Mouse (Mus musculus) liver, embryonic 16.5 days (tissue): ENCODE data around the gene Hic2. TPM values are rescaled to one million over a fixed set of nuclear protein-coding genes. Genes with fewer than 3 reads are reported as not detected.

Source experiments
- ATAC-seq: fragments of 200-750 bp; cut with Nextera tagmentation; 2 replicates; pipeline ENCODE4 v1.8.0; 2017; ENCODE audit warnings: low read depth, mild to moderate bottlenecking, moderate number of reproducible peaks, moderate library complexity
- H3K27ac ChIP-seq: fragments of 300-500 bp; sonication (generic); 2 replicates; pipeline ENCODE4 v1.5.1; 2014; ENCODE audit warnings: mild to moderate bottlenecking, low read length
- H3K27me3 ChIP-seq: fragments of 300-500 bp; sonication (generic); 2 replicates; pipeline ENCODE4 v1.6.1; 2014; ENCODE audit warnings: low read depth, low read length, mixed read lengths; ENCODE audit not compliant: control insufficient read depth, insufficient read depth
- H3K36me3 ChIP-seq: fragments of 300-500 bp; sonication (generic); 2 replicates; pipeline ENCODE4 v1.6.1; 2014; ENCODE audit warnings: mild to moderate bottlenecking; ENCODE audit not compliant: control insufficient read depth, insufficient read depth
- H3K4me1 ChIP-seq: fragments of 300-500 bp; sonication (generic); 2 replicates; pipeline ENCODE4 v1.6.1; 2014; ENCODE audit warnings: low read depth, low read length, mixed read lengths; ENCODE audit not compliant: control insufficient read depth
- H3K4me2 ChIP-seq: fragments of 300-500 bp; sonication (generic); 2 replicates; pipeline ENCODE4 v1.6.1; 2014; ENCODE audit warnings: low read depth, low read length, mixed read lengths
- H3K4me3 ChIP-seq: fragments of 300-500 bp; sonication (generic); 2 replicates; pipeline ENCODE4 v1.5.1; 2014; ENCODE audit warnings: low read depth, mild to moderate bottlenecking, low read length
- H3K9ac ChIP-seq: fragments of 300-500 bp; sonication (generic); 2 replicates; pipeline ENCODE4 v1.6.1; 2014; ENCODE audit warnings: low read depth, low read length
- H3K9me3 ChIP-seq: fragments of 300-500 bp; sonication (generic); replicated peaks from 2 replicates; pipeline ENCODE4 v1.6.1; 2016; ENCODE audit warnings: low read length; ENCODE audit not compliant: control insufficient read depth
- WGBS: fragments of 180-500 bp; shearing (Covaris S2); extraction: QIAGEN DNeasy Blood & Tissue Kit; methylation state at CpG from one replicate; pipeline ENCODE4 v1.1.7; 2014; ENCODE audit not compliant: insufficient replicate concordance; 5-methylcytosine and 5-hydroxymethylcytosine counted together
- polyA plus RNA-seq: library from polyadenylated mRNA; unstranded; fragments of >200 nt; fragmentation: Nextera tagmentation; extraction: Ambion mirVana; gene quantifications from 2 replicates; pipeline ENCODE4 v1.2.1, GENCODE M21; 2015

The Hic2 gene
- polyA plus RNA-seq: 3.0 and 3.4 TPM in 2 replicates

- H3K4me1 ChIP-seq: peaks cover 40% of the 10 kb centered on the region
- WGBS: 4% methylated on average over 53 of the region's 59 CpGs
- peaks cover 3% of the 10 kb centered on the region for H3K9me3 ChIP-seq
- H3K4me2 ChIP-seq: peak within 1 kb of the TSS; percentile 96
- peak within 1 kb of the TSS; percentile 82 for H3K4me3 ChIP-seq
- peak within 1 kb of the TSS; percentile 84 for H3K9ac ChIP-seq
- H3K27me3 ChIP-seq: no peaks in the 10 kb centered on the region
- peak; percentile 92 for ATAC-seq
- H3K27ac ChIP-seq: peak within 1 kb of the TSS; percentile 74
- no peaks in the 10 kb centered on the region for H3K36me3 ChIP-seq
Measured at GRCm38 (mm10) chr16:17232794-17233701, at the start of gene Hic2. Hic2 (plus strand) TSS chr16:17233572.

DNA sequence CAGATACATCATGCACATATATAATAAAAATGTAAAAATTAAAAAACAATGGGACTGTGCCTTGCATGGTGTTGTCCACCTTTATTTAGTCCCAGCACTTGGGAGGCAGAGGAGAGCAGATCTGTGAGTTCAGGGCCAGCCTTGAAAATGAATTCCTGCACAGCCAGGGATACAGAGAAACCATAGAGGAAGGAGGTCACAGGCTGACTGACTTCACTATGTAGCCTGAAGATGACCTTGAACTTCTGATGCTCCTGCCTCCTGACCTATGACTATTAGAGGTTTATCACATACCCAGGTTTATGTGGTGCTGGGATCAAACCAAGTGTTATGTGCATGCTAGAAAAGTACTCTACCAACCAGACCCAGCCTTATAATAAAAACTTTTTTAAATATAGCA, 47.9 kb upstream of the Hic2 start:
- H3K9ac ChIP-seq: no peak overlapping the region
- no peak for ATAC-seq
- H3K36me3 ChIP-seq: no peaks in the 10 kb centered on the region
- no peak overlapping the region for H3K4me2 ChIP-seq
- H3K9me3 ChIP-seq: no peaks in the 10 kb centered on the region
- H3K4me1 ChIP-seq: peaks cover 5% of the 10 kb centered on the region
- no peak overlapping the region for H3K27ac ChIP-seq
- no peak overlapping the region for H3K4me3 ChIP-seq
- H3K27me3 ChIP-seq: no peaks in the 10 kb centered on the region

DNA sequence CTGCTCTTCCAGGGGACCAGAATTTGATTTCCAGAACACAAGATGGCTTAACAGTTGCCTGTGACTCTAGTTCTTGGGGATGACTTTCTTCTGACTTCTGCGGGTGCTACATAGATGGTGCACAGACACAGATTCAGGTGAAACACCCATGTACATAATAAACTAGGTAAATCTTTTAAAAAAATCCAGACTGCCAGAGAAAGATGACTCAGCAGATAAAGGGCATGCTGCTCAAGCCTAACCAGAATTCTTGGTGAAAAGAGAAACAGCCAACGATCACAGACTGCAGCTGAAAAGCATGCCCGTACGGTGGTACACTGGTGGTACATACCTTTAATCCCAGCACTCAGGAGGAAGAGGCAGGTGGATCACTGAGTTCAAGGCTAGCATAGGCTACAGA, 39.5 kb upstream of the Hic2 start:
- Histone ChIP-seq H3K36me3 (no peaks in the 10 kb centered on the region; the same call in 1 of the 2 replicates), H3K9me3 (no peaks in the 10 kb centered on the region), H3K9ac (no peak overlapping the region), H3K4me2 (no peak overlapping the region), H3K27ac (no peak overlapping the region), H3K4me3 (no peak overlapping the region), H3K4me1 (peaks cover 2% of the 10 kb centered on the region; the same call in 1 of the 2 replicates), H3K27me3 (no peaks in the 10 kb centered on the region)
- WGBS: 82% methylated on average over 4 of the region's 4 CpGs
- ATAC-seq: no peak

DNA sequence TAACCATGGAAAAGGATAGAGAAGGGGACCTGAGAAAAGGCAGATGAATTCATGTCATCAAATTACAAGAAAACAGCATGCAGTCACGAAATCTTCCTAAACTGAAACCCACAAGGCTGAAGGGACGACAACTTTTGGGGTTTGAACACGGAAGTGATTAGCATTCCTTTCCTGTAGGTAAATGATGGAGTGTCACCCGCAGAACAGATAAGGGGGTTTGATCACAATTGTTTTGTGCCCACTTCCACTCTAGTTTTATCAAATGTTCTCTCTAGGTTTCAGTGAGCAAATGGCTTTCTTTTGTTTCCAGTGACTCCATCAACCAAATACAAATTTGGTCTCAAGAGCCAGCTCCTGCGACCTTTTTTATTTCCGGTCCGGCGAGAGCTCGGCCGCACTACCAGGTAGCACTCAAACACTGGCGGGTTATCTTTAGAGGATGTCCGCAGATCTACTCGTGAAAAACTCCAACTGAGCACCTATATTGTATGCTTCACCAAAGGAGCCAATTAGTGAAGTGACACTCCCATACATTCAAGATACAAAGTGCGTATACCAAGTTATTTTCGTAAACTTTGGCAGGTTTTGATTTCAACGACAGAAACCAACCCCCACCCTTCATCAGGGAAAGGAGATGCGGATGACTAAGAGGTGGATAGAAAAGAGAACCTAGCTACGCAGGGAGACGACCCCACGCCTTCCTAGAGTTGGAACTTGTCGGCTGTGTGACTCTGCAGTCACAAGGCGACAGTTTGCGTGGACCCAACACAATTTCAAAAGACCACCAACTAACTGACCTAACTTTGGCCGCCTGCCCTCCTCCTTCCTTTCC, 33.0 kb upstream of the Hic2 start:
- H3K27me3 ChIP-seq: no peaks in the 10 kb centered on the region
- no peaks in the 10 kb centered on the region for H3K9me3 ChIP-seq
- WGBS: under 1% methylated on average over 24 of the region's 24 CpGs
- peak overlapping the region; percentile 99 for H3K4me3 ChIP-seq
- peak overlapping the region; percentile 81 for H3K27ac ChIP-seq
- H3K4me2 ChIP-seq: peak overlapping the region; percentile 83
- H3K4me1 ChIP-seq: peaks cover 20% of the 10 kb centered on the region
- peak; percentile 11; the same call in 1 of the 2 replicates for ATAC-seq
- peak overlapping the region; percentile 100 for H3K9ac ChIP-seq
- no peaks in the 10 kb centered on the region for H3K36me3 ChIP-seq

DNA sequence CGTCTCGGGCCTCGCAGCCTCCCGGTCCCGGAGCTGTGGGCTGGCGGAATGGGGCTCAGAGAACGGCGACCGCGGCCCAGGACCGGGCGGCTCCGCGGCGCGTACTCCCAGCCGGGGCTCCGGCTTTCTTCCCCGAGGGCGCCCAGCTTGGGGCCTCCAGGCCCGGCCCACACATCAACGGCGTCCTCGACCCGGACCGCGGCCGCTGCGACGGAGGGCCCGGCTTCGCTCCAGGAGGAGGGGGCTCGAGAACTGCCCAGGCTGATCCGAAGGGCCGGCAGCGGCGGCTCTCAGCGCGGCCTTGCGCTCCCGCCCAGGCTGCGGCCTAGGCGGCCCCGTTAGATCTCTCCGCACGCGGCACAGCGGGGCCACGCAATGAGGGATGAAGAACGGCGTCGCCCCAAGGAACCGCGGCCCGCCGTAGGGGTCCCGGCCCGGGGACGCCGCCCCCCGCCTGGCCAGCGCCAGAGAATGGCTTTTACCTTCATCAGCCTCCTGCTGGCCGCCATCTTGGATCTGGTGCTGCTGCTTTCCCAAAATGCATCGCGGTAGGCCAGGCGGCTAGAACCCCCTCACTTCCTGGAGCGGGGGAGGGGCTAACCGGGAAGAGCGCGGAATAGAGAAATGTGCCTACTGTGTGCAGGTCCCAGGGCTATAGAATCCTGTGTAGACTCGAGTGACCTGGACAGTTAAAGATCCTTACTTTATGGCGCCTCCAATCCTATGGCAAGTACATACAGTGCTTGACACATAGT, 32.2 kb upstream of the Hic2 start:
- H3K4me1 ChIP-seq: peaks cover 20% of the 10 kb centered on the region
- WGBS: under 1% methylated on average over 71 of the region's 72 CpGs

DNA sequence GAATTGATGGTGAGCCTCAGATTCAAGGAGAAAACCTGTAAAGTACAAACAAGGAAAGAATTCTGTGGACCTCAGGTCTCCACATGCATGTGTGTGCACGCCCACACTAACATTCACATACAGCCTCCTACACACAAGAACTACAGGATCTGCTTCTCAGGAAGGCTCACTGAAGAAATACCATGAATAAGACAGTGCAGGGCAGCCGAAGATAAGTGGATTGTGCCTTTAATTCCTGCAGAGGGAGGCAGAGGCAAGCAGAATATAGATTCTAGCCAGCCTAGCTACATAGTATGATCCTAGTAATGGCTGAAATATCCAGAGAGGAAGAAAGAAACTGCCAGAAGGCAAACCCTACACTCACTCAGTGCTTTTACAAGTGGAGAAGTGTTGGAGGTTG, 31.4 kb upstream of the Hic2 start:
- H3K4me1 ChIP-seq: peaks cover 20% of the 10 kb centered on the region
- no peak overlapping the region for H3K4me3 ChIP-seq
- no peaks in the 10 kb centered on the region for H3K36me3 ChIP-seq
- no peak overlapping the region for H3K9ac ChIP-seq
- H3K4me2 ChIP-seq: no peak overlapping the region
- 44% methylated on average over 2 of the region's 2 CpGs for WGBS
- no peak overlapping the region for H3K27ac ChIP-seq
- ATAC-seq: no peak
- no peaks in the 10 kb centered on the region for H3K9me3 ChIP-seq
- peaks cover 5% of the 10 kb centered on the region for H3K27me3 ChIP-seq

More for the DNA sequence above, 32.2 kb upstream of the Hic2 start:
- Histone ChIP-seq H3K36me3 (no peaks in the 10 kb centered on the region), H3K27me3 (no peaks in the 10 kb centered on the region), H3K4me2 (peak overlapping the region; percentile 83), H3K9me3 (no peaks in the 10 kb centered on the region), H3K27ac (peak overlapping the region; percentile 81), H3K9ac (peak overlapping the region; percentile 100), H3K4me3 (peak overlapping the region; percentile 99)
- ATAC-seq: peak; percentile 86

- H3K4me1 ChIP-seq: peaks cover 20% of the 10 kb centered on the region
- peak within 1 kb of the TSS; percentile 99 for H3K4me3 ChIP-seq
- ATAC-seq: no peak
- peak within 1 kb of the TSS; percentile 81 for H3K27ac ChIP-seq
- H3K4me2 ChIP-seq: peak within 1 kb of the TSS; percentile 83
- peaks cover 5% of the 10 kb centered on the region for H3K27me3 ChIP-seq
- peak within 1 kb of the TSS; percentile 100 for H3K9ac ChIP-seq
- H3K36me3 ChIP-seq: no peaks in the 10 kb centered on the region
- H3K9me3 ChIP-seq: no peaks in the 10 kb centered on the region
- 65% methylated on average over 1 of the region's 1 CpGs for WGBS
Measured at GRCm38 (mm10) chr16:17202549-17202948, 30.8 kb upstream of the Hic2 start, which contains the start of gene Ube2l3. Ube2l3 (minus strand) TSS chr16:17202649.

DNA sequence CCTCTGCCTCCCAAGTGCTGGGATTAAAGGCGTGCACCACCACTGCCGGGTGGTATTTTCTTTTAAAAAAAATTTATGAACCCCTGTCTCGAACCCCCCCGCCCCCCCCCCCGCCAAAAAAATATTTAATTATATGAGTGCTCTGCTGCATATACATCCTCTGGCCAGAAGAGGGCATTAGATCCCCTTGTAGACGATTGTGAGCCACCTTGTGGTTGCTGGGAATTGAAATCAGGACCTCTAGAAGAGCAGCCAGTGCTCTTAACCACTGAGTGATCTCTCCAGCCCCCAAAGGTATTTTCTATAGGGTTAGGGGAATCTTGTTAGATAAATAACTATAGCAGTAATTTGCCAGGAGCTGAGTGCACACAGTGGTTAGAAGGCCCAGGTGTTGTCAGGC, 28.4 kb upstream of the Hic2 start:
- peaks cover 25% of the 10 kb centered on the region for H3K4me1 ChIP-seq
- no peaks in the 10 kb centered on the region for H3K9me3 ChIP-seq
- 0% methylated on average over 6 of the region's 6 CpGs for WGBS
- no peak overlapping the region for H3K4me3 ChIP-seq
- no peak overlapping the region for H3K4me2 ChIP-seq
- peaks cover 23% of the 10 kb centered on the region for H3K27me3 ChIP-seq
- no peak overlapping the region for H3K9ac ChIP-seq
- no peak overlapping the region for H3K27ac ChIP-seq
- no peak for ATAC-seq
- no peaks in the 10 kb centered on the region for H3K36me3 ChIP-seq
